Mouse (Mus musculus) bone marrow, adult 2 months (tissue): ENCODE data around the gene C2cd2.

Experiments used
- CTCF ChIP-seq: fragments of 200-500 bp; IDR thresholded peaks from 2 replicates; pipeline ENCODE4 v1.5.1; 2011; ENCODE audit warnings: low read length, control low read depth; ENCODE audit not compliant: control insufficient read depth, insufficient read depth
- POLR2A ChIP-seq: fragments of 200-500 bp; IDR thresholded peaks from 2 replicates; pipeline ENCODE4 v1.6.1; 2011; ENCODE audit warnings: low read depth, mild to moderate bottlenecking, control low read depth, low read length, borderline replicate concordance; ENCODE audit not compliant: control insufficient read depth

GRCm38 (mm10) chr16:97850667-97851060, 111.7 kb downstream of the C2cd2 start:
- TF ChIP-seq POLR2A (no peak), CTCF (no peak)
